Mouse (Mus musculus) CH12.LX (cell line): ENCODE results near the gene Olfr476.

Experiments
- CTCF ChIP-seq, 2 experiments: IDR thresholded peaks in 1 of 2; conservative IDR thresholded peaks in 1 of 2; 2 replicates each; pipeline ENCODE4 v1.5.1; 2011 to 2012; ENCODE audit warnings: low read depth in 2 of 2, low read length in 2 of 2, improper control_type of control experiment in 1 of 2, inconsistent platforms in 1 of 2, mild to moderate bottlenecking in 1 of 2, moderate library complexity in 1 of 2
- ELF1 ChIP-seq: IDR thresholded peaks from 2 replicates; pipeline ENCODE4 v1.6.1; 2014; ENCODE audit warnings: low read depth, mild to moderate bottlenecking, inconsistent platforms, low read length, improper control_type of control experiment
- EP300 ChIP-seq: IDR thresholded peaks from 2 replicates; pipeline ENCODE4 v1.6.1; 2011; ENCODE audit warnings: low read length, improper control_type of control experiment
- HCFC1 ChIP-seq: IDR thresholded peaks from 2 replicates; pipeline ENCODE4 v1.6.1; 2012; ENCODE audit warnings: low read depth, mild to moderate bottlenecking, inconsistent platforms, low read length, improper control_type of control experiment
- JUND ChIP-seq: conservative IDR thresholded peaks from 2 replicates; pipeline ENCODE4 v1.6.1; 2011; ENCODE audit warnings: low read depth, low read length, improper control_type of control experiment
- MXI1 ChIP-seq: IDR thresholded peaks from 2 replicates; pipeline ENCODE4 v1.6.1; 2011; ENCODE audit warnings: mild to moderate bottlenecking, low read depth, low read length, improper control_type of control experiment
- POLR2A ChIP-seq: IDR thresholded peaks from 2 replicates; pipeline ENCODE4 v1.6.1; 2011; ENCODE audit warnings: low read depth, mild to moderate bottlenecking, improper control_type of control experiment, low read length
- TBP ChIP-seq: conservative IDR thresholded peaks from 2 replicates; pipeline ENCODE4 v1.6.1; 2011; ENCODE audit warnings: low read depth, low read length, improper control_type of control experiment
- TCF12 ChIP-seq: IDR thresholded peaks from 2 replicates; pipeline ENCODE4 v1.6.1; 2014; ENCODE audit warnings: low read depth, mild to moderate bottlenecking, inconsistent platforms, low read length, improper control_type of control experiment
- USF1 ChIP-seq: IDR thresholded peaks from 2 replicates; pipeline ENCODE4 v1.6.1; 2014; ENCODE audit warnings: low read depth, mild to moderate bottlenecking, inconsistent platforms, low read length, improper control_type of control experiment
- USF2 ChIP-seq: conservative IDR thresholded peaks from 2 replicates; pipeline ENCODE4 v1.6.1; 2011; ENCODE audit warnings: low read depth, low read length, improper control_type of control experiment

- TF ChIP-seq ELF1, result no peak
- no peak for TF ChIP-seq USF2
- TF ChIP-seq JUND, result no peak
- TF ChIP-seq TBP, result no peak
- no peak for TF ChIP-seq HCFC1
- TF ChIP-seq CTCF (conservative IDR thresholded peaks at IDR 0.05 in 1 of 2, IDR thresholded peaks at IDR 0.05 in 1 of 2; ENCODE audit: low read depth in 2 of 2, low read length in 2 of 2), result no peak
- TF ChIP-seq POLR2A, result no peak
- no peak for TF ChIP-seq MXI1
- TF ChIP-seq TCF12, result no peak
- TF ChIP-seq EP300, result no peak
- no peak for TF ChIP-seq USF1
These were observed at the start of gene Olfr476 for GRCm38 (mm10) chr7:107964503-107964902.
